Mouse (Mus musculus) MEL-GATA-1-ER (cell line): ENCODE data around the gene Adcy3.

Experiments
- DNase-seq: peaks from one replicate; pipeline ENCODE4 v3.0.0-alpha.2; 2012; ENCODE audit warnings: low read depth; ENCODE audit errors: extremely low read depth

Adcy3 gene

GRCm38 (mm10) chr12:4132941-4133846 is at the start of gene Adcy3:
Gene Adcy3 (plus strand): TSS chr12:4133103.
- no peak for DNase-seq

- no peak for DNase-seq
These were observed 49.5 kb upstream of the Adcy3 start for GRCm38 (mm10) chr12:4083441-4083840.

- DNase-seq = no peak
These were observed 25.5 kb upstream of the Adcy3 start for GRCm38 (mm10) chr12:4107383-4107782.

- no peak for DNase-seq
These were observed 16.8 kb upstream of the Adcy3 start for GRCm38 (mm10) chr12:4116132-4116531.

- DNase-seq = no peak
These were observed 15.8 kb upstream of the Adcy3 start for GRCm38 (mm10) chr12:4117136-4117535.

GRCm38 (mm10) chr12:4117579-4117978 is 15.3 kb upstream of the Adcy3 start:
- no peak for DNase-seq

- DNase-seq = no peak
These were observed 5.6 kb upstream of the Adcy3 start for GRCm38 (mm10) chr12:4127346-4127745.

- no peak for DNase-seq
These were observed 927 bp downstream of the Adcy3 start for GRCm38 (mm10) chr12:4133847-4134212.

- no peak for DNase-seq
These were observed 10.3 kb downstream of the Adcy3 start for GRCm38 (mm10) chr12:4143179-4143578.

- DNase-seq = no peak
These were observed 18.0 kb downstream of the Adcy3 start for GRCm38 (mm10) chr12:4150936-4151335.

GRCm38 (mm10) chr12:4151969-4152368 is 19.1 kb downstream of the Adcy3 start:
- no peak for DNase-seq

GRCm38 (mm10) chr12:4157466-4157865 is 24.6 kb downstream of the Adcy3 start:
- DNase-seq = no peak

- DNase-seq = no peak
These were observed 25.3 kb downstream of the Adcy3 start for GRCm38 (mm10) chr12:4158179-4158578.

GRCm38 (mm10) chr12:4158868-4159632 is 26.1 kb downstream of the Adcy3 start:
- no peak for DNase-seq

GRCm38 (mm10) chr12:4160322-4160721 is 27.4 kb downstream of the Adcy3 start:
- no peak for DNase-seq

- no peak for DNase-seq
These were observed 30.0 kb downstream of the Adcy3 start for GRCm38 (mm10) chr12:4162886-4163285.

- no peak for DNase-seq
These were observed 34.1 kb downstream of the Adcy3 start for GRCm38 (mm10) chr12:4166970-4167369.

- no peak for DNase-seq
These were observed 36.2 kb downstream of the Adcy3 start for GRCm38 (mm10) chr12:4169058-4169457.

- no peak for DNase-seq
These were observed 36.7 kb downstream of the Adcy3 start for GRCm38 (mm10) chr12:4169622-4170021.

- no peak for DNase-seq
These were observed 40.3 kb downstream of the Adcy3 start for GRCm38 (mm10) chr12:4173108-4173790.

GRCm38 (mm10) chr12:4178839-4179238 is 45.9 kb downstream of the Adcy3 start:
- no peak for DNase-seq

- no peak for DNase-seq
These were observed 46.8 kb downstream of the Adcy3 start for GRCm38 (mm10) chr12:4179671-4180233.
